Mouse (Mus musculus) CH12.LX (cell line): Measurements from ENCODE around the gene D10Jhu81e. TPM values are rescaled to one million over a fixed set of nuclear protein-coding genes. Genes with fewer than 3 reads are reported as not detected.

ENCODE experiments used
- DNase-seq: peaks from one replicate; pipeline ENCODE4 v3.0.0-alpha.2; 2013; ENCODE audit errors: extremely low read depth
- H3K27ac ChIP-seq: 2 replicates; pipeline ENCODE4 v1.5.1; 2012; ENCODE audit warnings: low read depth, mild to moderate bottlenecking, control low read depth, moderate library complexity; ENCODE audit not compliant: insufficient read depth
- H3K27me3 ChIP-seq: replicated peaks from 2 replicates; pipeline ENCODE3; 2012; ENCODE audit warnings: inconsistent platforms
- H3K36me3 ChIP-seq, 2 experiments: replicated peaks in 1 of 2; 2 replicates each; pipeline versions ENCODE3 to v1.6.1; 2012; ENCODE audit warnings: inconsistent platforms in 1 of 2, low read length in 1 of 2, mild to moderate bottlenecking in 1 of 2, mixed read lengths in 1 of 2, moderate library complexity in 1 of 2; ENCODE audit not compliant: control insufficient read depth in 1 of 2, insufficient read depth in 1 of 2
- H3K4me1 ChIP-seq, 2 experiments: 2 replicates each; pipeline ENCODE4 v1.6.1; 2012; ENCODE audit warnings: inconsistent platforms in 1 of 2, moderate library complexity in 1 of 2; ENCODE audit not compliant: insufficient read depth in 2 of 2, control insufficient read depth in 1 of 2
- H3K4me2 ChIP-seq: 2 replicates; pipeline ENCODE4 v1.6.1; 2012; ENCODE audit warnings: low read depth, mild to moderate bottlenecking, control low read depth; ENCODE audit not compliant: poor library complexity, insufficient read depth, severe bottlenecking
- H3K4me3 ChIP-seq, 3 experiments: fragments of 150-350 bp in 1 of 3; sonication (generic) in 1 of 3; replicated peaks in 1 of 3; 2 replicates each; pipeline versions ENCODE3 to v1.5.1; 2011 to 2012; ENCODE audit warnings: low read depth in 2 of 3, low read length in 2 of 3, mild to moderate bottlenecking in 2 of 3, moderate library complexity in 2 of 3, control low read depth in 1 of 3, improper control_type of control experiment in 1 of 3, inconsistent platforms in 1 of 3, mixed read lengths in 1 of 3; ENCODE audit not compliant: poor library complexity in 1 of 3
- H3K79me2 ChIP-seq: replicated peaks from 2 replicates; pipeline ENCODE4 v1.6.1; 2012; ENCODE audit warnings: mild to moderate bottlenecking, moderate library complexity; ENCODE audit not compliant: control insufficient read depth, poor library complexity, insufficient read depth, severe bottlenecking; ENCODE audit errors: extremely low read depth
- H3K9ac ChIP-seq: 2 replicates; pipeline ENCODE4 v1.6.1; 2012; ENCODE audit warnings: low read depth, mild to moderate bottlenecking, control low read depth, moderate library complexity; ENCODE audit not compliant: insufficient read depth
- H3K9me3 ChIP-seq: replicated peaks from 2 replicates; pipeline ENCODE3; 2012; ENCODE audit warnings: low read length, inconsistent platforms, mixed read lengths
- BHLHE40 ChIP-seq: IDR thresholded peaks from 2 replicates; pipeline ENCODE4 v1.6.1; 2011; ENCODE audit warnings: mild to moderate bottlenecking, low read depth, low read length, improper control_type of control experiment
- CHD1 ChIP-seq: IDR thresholded peaks from 2 replicates; pipeline ENCODE4 v1.6.1; 2012; ENCODE audit warnings: low read depth, low read length, improper control_type of control experiment, inconsistent platforms
- ELF1 ChIP-seq: IDR thresholded peaks from 2 replicates; pipeline ENCODE4 v1.6.1; 2014; ENCODE audit warnings: low read depth, mild to moderate bottlenecking, inconsistent platforms, low read length, improper control_type of control experiment
- HCFC1 ChIP-seq: IDR thresholded peaks from 2 replicates; pipeline ENCODE4 v1.6.1; 2012; ENCODE audit warnings: low read depth, mild to moderate bottlenecking, inconsistent platforms, low read length, improper control_type of control experiment
- IRF4 ChIP-seq: IDR thresholded peaks from 2 replicates; pipeline ENCODE4 v1.6.1; 2014; ENCODE audit warnings: low read depth, mild to moderate bottlenecking, inconsistent platforms, low read length, improper control_type of control experiment
- JUN ChIP-seq: IDR thresholded peaks from 2 replicates; pipeline ENCODE4 v1.6.1; 2011; ENCODE audit warnings: low read depth, mild to moderate bottlenecking, low read length, improper control_type of control experiment, moderate library complexity; ENCODE audit not compliant: insufficient read depth
- MAX ChIP-seq: IDR thresholded peaks from 2 replicates; pipeline ENCODE4 v1.6.1; 2011; ENCODE audit warnings: low read length, improper control_type of control experiment
- MEF2A ChIP-seq: IDR thresholded peaks from 2 replicates; pipeline ENCODE4 v1.6.1; 2014; ENCODE audit warnings: low read depth, mild to moderate bottlenecking, inconsistent platforms, low read length, improper control_type of control experiment, borderline replicate concordance
- MYC ChIP-seq: IDR thresholded peaks from 2 replicates; pipeline ENCODE4 v1.6.1; 2011; ENCODE audit warnings: low read depth, mild to moderate bottlenecking, improper control_type of control experiment, low read length
- NRF1 ChIP-seq: IDR thresholded peaks from 2 replicates; pipeline ENCODE4 v1.6.1; 2014; ENCODE audit warnings: low read depth, mild to moderate bottlenecking, inconsistent platforms, low read length, improper control_type of control experiment, moderate library complexity
- PAX5 ChIP-seq: IDR thresholded peaks from 2 replicates; pipeline ENCODE4 v1.6.1; 2012; ENCODE audit warnings: low read length, inconsistent platforms, mixed read lengths
- POLR2A ChIP-seq: IDR thresholded peaks from 2 replicates; pipeline ENCODE4 v1.6.1; 2011; ENCODE audit warnings: low read depth, mild to moderate bottlenecking, improper control_type of control experiment, low read length
- POLR2AphosphoS2 ChIP-seq: IDR thresholded peaks from 2 replicates; pipeline ENCODE4 v1.6.1; 2011; ENCODE audit warnings: low read depth, low read length, improper control_type of control experiment
- TBP ChIP-seq: conservative IDR thresholded peaks from 2 replicates; pipeline ENCODE4 v1.6.1; 2011; ENCODE audit warnings: low read depth, low read length, improper control_type of control experiment
- TCF12 ChIP-seq: IDR thresholded peaks from 2 replicates; pipeline ENCODE4 v1.6.1; 2014; ENCODE audit warnings: low read depth, mild to moderate bottlenecking, inconsistent platforms, low read length, improper control_type of control experiment
- USF2 ChIP-seq: conservative IDR thresholded peaks from 2 replicates; pipeline ENCODE4 v1.6.1; 2011; ENCODE audit warnings: low read depth, low read length, improper control_type of control experiment
- dilution Hi-C: fragments of 300-500 bp; cut with MboI; formaldehyde crosslinking; loops from 2 replicates; pipeline ENCODE4 v1.14.3; 2020; ENCODE audit warnings: low sequenced_read_pairs; ENCODE audit not compliant: extremely low pct_unique_long_range_greater_than_20kb, extremely low pct_ligation_motif_present
- in situ Hi-C: fragments of 300-500 bp; cut with MboI; formaldehyde crosslinking; loops from 3 replicates; pipeline ENCODE4 v1.14.3; 2019; ENCODE audit warnings: low sequenced_read_pairs, low pct_ligation_motif_present, low pct_unique_long_range_greater_than_20kb, mixed read lengths
- polyA plus RNA-seq: library from polyadenylated mRNA; unstranded; fragments of >175 nt; gene quantifications from 2 replicates; pipeline ENCODE4 v1.2.1, GENCODE M21; 2012; ENCODE audit warnings: low read depth; ENCODE audit not compliant: insufficient read length
- total RNA-seq, 2 experiments: library from RNA; depleted of rRNA; stranded (reverse); fragments of 300-350 nt in 1 of 2; fragments of >200 nt in 1 of 2; gene quantifications; 2 replicates each; pipeline ENCODE4 v1.2.3; 2012 to 2014

The D10Jhu81e gene
- total and polyA plus RNA-seq, 3 experiments: 29.9 to 51.0 (median 45.7) TPM

DNA sequence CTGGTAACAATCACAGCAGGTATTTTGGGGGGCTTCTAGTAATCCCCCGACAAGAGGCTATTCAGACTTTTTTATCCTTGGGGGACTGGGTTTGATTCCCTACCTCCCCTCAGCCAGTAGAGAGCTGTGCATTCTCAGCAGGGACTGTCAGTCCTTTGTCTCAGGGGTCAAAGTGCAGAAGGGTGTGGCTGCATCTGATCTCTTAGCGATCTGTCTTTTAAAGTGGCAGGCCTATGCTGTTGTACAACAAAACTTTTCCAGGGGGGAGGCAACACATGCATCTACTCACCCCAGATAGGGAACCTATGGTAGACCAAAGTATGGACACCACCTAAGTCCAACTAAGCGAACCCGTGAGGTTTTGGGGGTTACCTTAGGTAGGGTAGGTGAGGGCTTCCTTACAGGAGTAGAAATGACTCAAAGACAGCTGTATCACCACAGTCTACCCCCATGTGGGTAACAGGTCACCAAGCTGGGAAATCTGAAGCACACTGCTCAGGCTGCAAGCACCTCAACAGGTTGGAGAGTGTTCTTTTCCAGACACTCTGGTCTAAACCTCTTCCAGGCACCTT, 55.0 kb downstream of the D10Jhu81e start:
- DNase-seq: no peak
- Histone ChIP-seq H3K4me2 (no peak overlapping the region), H3K4me1 (peaks cover 0 to 10% of the 10 kb centered on the region in 2 experiments; a peak in 2 of 4 replicates), H3K27ac (no peak overlapping the region), H3K4me3 (no peak overlapping the region), H3K36me3 (no peaks in the 10 kb centered on the region), H3K9ac (no peak overlapping the region), H3K27me3 (peaks cover 15% of the 10 kb centered on the region), H3K9me3 (peaks cover 17% of the 10 kb centered on the region), H3K79me2 (no peaks in the 10 kb centered on the region)
- in situ Hi-C loops: no loop called here
- dilution Hi-C loops: no loop called here
- TF ChIP-seq PAX5 (no peak), NRF1 (no peak), MAX (no peak), USF2 (no peak), ELF1 (no peak), HCFC1 (no peak), BHLHE40 (no peak), POLR2AphosphoS2 (no peak), POLR2A (no peak), TCF12 (no peak), CHD1 (no peak), IRF4 (no peak), MEF2A (no peak), TBP (no peak), JUN (no peak), MYC (no peak)

Other genes with a start within 250 kb of the D10Jhu81e start
- 0.25 and 0.34 TPM in 2 replicates for gene Trpm2, start 199.2 kb downstream of the D10Jhu81e start, total RNA-seq (2012; rRNA removed)
- gene Trpm2, start 199.2 kb downstream of the D10Jhu81e start, total RNA-seq (2014; rRNA removed): not detected in 2 replicates
- gene Trpm2, start 199.2 kb downstream of the D10Jhu81e start, polyA plus RNA-seq: 0.08 and 0.16 TPM in 2 replicates
- gene 1810043G02Rik, start 191.3 kb downstream of the D10Jhu81e start, total RNA-seq (2012; rRNA removed): 5.1 and 6.2 TPM in 2 replicates
- 3.3 and 4.1 TPM in 2 replicates for gene 1810043G02Rik, start 191.3 kb downstream of the D10Jhu81e start, total RNA-seq (2014; rRNA removed)
- 3.3 and 4.3 TPM in 2 replicates for gene 1810043G02Rik, start 191.3 kb downstream of the D10Jhu81e start, polyA plus RNA-seq
- 113 and 210 TPM in 2 replicates for gene Pfkl, start 159.7 kb downstream of the D10Jhu81e start, total RNA-seq (2012; rRNA removed)
- 125 and 159 TPM in 2 replicates for gene Pfkl, start 159.7 kb downstream of the D10Jhu81e start, total RNA-seq (2014; rRNA removed)
- 95.9 and 106 TPM in 2 replicates for gene Pfkl, start 159.7 kb downstream of the D10Jhu81e start, polyA plus RNA-seq
- 0.21 TPM in 1 of 2 replicates, not detected in the other for gene Dnmt3l, start 127.8 kb downstream of the D10Jhu81e start, total RNA-seq (2012; rRNA removed)
- gene Dnmt3l, start 127.8 kb downstream of the D10Jhu81e start, total RNA-seq (2014; rRNA removed): 0.23 TPM in 1 of 2 replicates, not detected in the other
- gene Dnmt3l, start 127.8 kb downstream of the D10Jhu81e start, polyA plus RNA-seq: not detected in 2 replicates
- gene Aire, start 126.2 kb downstream of the D10Jhu81e start, total RNA-seq (2012; rRNA removed): 0.17 TPM in 1 of 2 replicates, not detected in the other
- not detected in 2 replicates for gene Aire, start 126.2 kb downstream of the D10Jhu81e start, total RNA-seq (2014; rRNA removed)
- gene Aire, start 126.2 kb downstream of the D10Jhu81e start, polyA plus RNA-seq: 0.16 TPM in 1 of 2 replicates, not detected in the other
- 0.64 and 0.80 TPM in 2 replicates for gene Icosl, start 100.5 kb downstream of the D10Jhu81e start, total RNA-seq (2012; rRNA removed)
- 1.2 and 1.5 TPM in 2 replicates for gene Icosl, start 100.5 kb downstream of the D10Jhu81e start, total RNA-seq (2014; rRNA removed)
- gene Icosl, start 100.5 kb downstream of the D10Jhu81e start, polyA plus RNA-seq: 1.2 and 1.3 TPM in 2 replicates
- 43.0 and 55.5 TPM in 2 replicates for gene Pwp2, start 15.4 kb upstream of the D10Jhu81e start, total RNA-seq (2012; rRNA removed)
- gene Pwp2, start 15.4 kb upstream of the D10Jhu81e start, total RNA-seq (2014; rRNA removed): 48.6 and 49.9 TPM in 2 replicates
- gene Pwp2, start 15.4 kb upstream of the D10Jhu81e start, polyA plus RNA-seq: 41.2 and 42.9 TPM in 2 replicates
- 22.1 and 23.4 TPM in 2 replicates for gene Trappc10, start 74.9 kb upstream of the D10Jhu81e start, total RNA-seq (2012; rRNA removed)
- 24.7 and 26.5 TPM in 2 replicates for gene Trappc10, start 74.9 kb upstream of the D10Jhu81e start, total RNA-seq (2014; rRNA removed)
- 21.2 and 26.7 TPM in 2 replicates for gene Trappc10, start 74.9 kb upstream of the D10Jhu81e start, polyA plus RNA-seq
- 49.4 and 63.1 TPM in 2 replicates for gene Agpat3, start 182.7 kb upstream of the D10Jhu81e start, total RNA-seq (2012; rRNA removed)
- 36.7 and 40.1 TPM in 2 replicates for gene Agpat3, start 182.7 kb upstream of the D10Jhu81e start, total RNA-seq (2014; rRNA removed)
- 67.2 and 70.0 TPM in 2 replicates for gene Agpat3, start 182.7 kb upstream of the D10Jhu81e start, polyA plus RNA-seq
- 189 and 203 TPM in 2 replicates for gene Rrp1, start 243.3 kb upstream of the D10Jhu81e start, total RNA-seq (2012; rRNA removed)
- gene Rrp1, start 243.3 kb upstream of the D10Jhu81e start, total RNA-seq (2014; rRNA removed): 127 and 138 TPM in 2 replicates
- 327 and 659 TPM in 2 replicates for gene Rrp1, start 243.3 kb upstream of the D10Jhu81e start, polyA plus RNA-seq